Mouse (Mus musculus) cerebellum, adult 2 months (tissue): ENCODE data around the gene Igfbp7. TPM values are rescaled to one million over a fixed set of nuclear protein-coding genes. Genes with fewer than 3 reads are reported as not detected.

Experiments
- DNase-seq, 2 experiments: peaks; one replicate each; pipeline ENCODE4 v3.0.0; 2021
- H3K27ac ChIP-seq: fragments of 200-500 bp; 2 replicates; pipeline ENCODE4 v1.5.1; 2012; ENCODE audit warnings: low read length, control low read depth, inconsistent platforms; ENCODE audit not compliant: insufficient read depth
- H3K27me3 ChIP-seq: fragments of 200-500 bp; 2 replicates; pipeline ENCODE4 v1.6.1; 2012; ENCODE audit warnings: inconsistent platforms, mild to moderate bottlenecking, low read length, moderate library complexity; ENCODE audit not compliant: control insufficient read depth, insufficient read depth
- H3K4me1 ChIP-seq: fragments of 200-500 bp; 2 replicates; pipeline ENCODE4 v1.6.1; 2011; ENCODE audit warnings: low read length; ENCODE audit not compliant: control insufficient read depth, insufficient read depth
- H3K4me3 ChIP-seq: fragments of 200-500 bp; replicated peaks from 2 replicates; pipeline ENCODE3; 2011; ENCODE audit warnings: mild to moderate bottlenecking, low read depth, low read length, control low read depth; ENCODE audit not compliant: insufficient read depth
- CTCF ChIP-seq: fragments of 200-500 bp; IDR thresholded peaks from 2 replicates; pipeline ENCODE4 v1.5.1; 2011; ENCODE audit warnings: low read depth, mild to moderate bottlenecking, control low read depth, low read length, moderate library complexity, borderline replicate concordance; ENCODE audit not compliant: insufficient read depth
- POLR2A ChIP-seq: fragments of 200-500 bp; IDR thresholded peaks from 2 replicates; pipeline ENCODE4 v1.6.1; 2011; ENCODE audit warnings: low read length, control low read depth, borderline replicate concordance; ENCODE audit not compliant: insufficient read depth
- WGBS: fragments of 180-500 bp; shearing (Covaris S2); methylation state at CpG from one replicate; pipeline ENCODE4 v1.1.7; 2018; 5-methylcytosine and 5-hydroxymethylcytosine counted together
- polyA plus RNA-seq: library from polyadenylated mRNA; depleted of rRNA; stranded (reverse); fragments of >200 nt; gene quantifications from 2 replicates; pipeline ENCODE4 v1.2.3, GENCODE M21; 2012

Gene Igfbp7
- polyA plus RNA-seq, 1 experiment, result 82.5 TPM

DNA sequence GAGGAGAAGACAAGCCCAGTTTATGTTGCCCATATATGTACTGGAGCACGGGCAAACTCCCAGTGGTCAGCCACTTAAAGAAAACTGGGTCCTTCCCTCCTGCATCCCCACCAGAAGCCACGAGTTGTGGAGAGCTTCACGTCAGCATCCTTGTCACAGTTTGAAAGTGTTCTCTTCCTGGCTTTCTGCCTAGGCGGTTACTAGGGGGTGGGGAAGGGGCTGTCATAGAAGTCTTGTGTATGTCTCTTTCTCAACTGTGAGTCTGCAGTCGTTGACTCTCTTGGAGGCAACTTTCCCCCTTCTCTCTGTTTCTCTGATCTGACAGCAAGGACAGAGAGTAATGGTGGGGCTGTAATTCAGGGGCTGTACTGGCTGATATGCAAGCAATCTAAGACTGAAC is 5.7 kb downstream of the Igfbp7 start:
- Histone ChIP-seq H3K27me3 (peaks cover 1% of the 10 kb centered on the region; the same call in 1 of the 2 replicates), H3K4me3 (no peak overlapping the region), H3K4me1 (no peaks in the 10 kb centered on the region), H3K27ac (no peak overlapping the region)
- TF ChIP-seq CTCF (no peak), POLR2A (no peak)
- no peak for DNase-seq
- 33% methylated on average over 5 of the region's 5 CpGs for WGBS

DNA sequence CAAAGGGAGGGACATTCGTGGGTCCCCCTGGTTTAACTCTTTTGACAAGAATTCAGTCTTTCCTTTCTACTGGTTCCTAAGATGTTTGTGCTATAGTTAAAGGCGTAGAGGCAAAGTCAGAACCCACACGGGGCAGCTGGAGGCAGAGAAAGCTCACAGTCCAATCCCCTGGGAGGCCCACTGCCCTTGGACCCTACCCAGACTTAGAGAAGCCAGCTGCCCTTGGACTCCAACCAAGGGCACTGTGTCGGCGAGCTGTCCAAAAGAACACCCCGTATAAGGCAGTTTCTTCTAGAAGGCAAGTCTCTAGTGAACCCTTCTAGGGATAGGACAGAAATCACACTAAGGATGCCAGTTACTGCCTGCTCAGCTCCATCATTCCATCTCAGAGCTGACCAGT is 7.0 kb downstream of the Igfbp7 start:
- Histone ChIP-seq H3K4me1 (no peaks in the 10 kb centered on the region), H3K27me3 (peaks cover 1% of the 10 kb centered on the region; the same call in 1 of the 2 replicates), H3K4me3 (no peak overlapping the region), H3K27ac (no peak overlapping the region)
- WGBS, result 8% methylated on average over 6 of the region's 6 CpGs
- TF ChIP-seq POLR2A (no peak), CTCF (no peak)
- no peak for DNase-seq

- Histone ChIP-seq H3K4me1 (no peaks in the 10 kb centered on the region), H3K27ac (no peak overlapping the region), H3K27me3 (no peaks in the 10 kb centered on the region), H3K4me3 (no peak overlapping the region)
- WGBS, result 66% methylated on average over 7 of the region's 7 CpGs
- no peak for DNase-seq
- TF ChIP-seq CTCF (no peak), POLR2A (no peak)
Observed at GRCm38 (mm10) chr5:77400151-77400550, 7.7 kb downstream of the Igfbp7 start.

DNA sequence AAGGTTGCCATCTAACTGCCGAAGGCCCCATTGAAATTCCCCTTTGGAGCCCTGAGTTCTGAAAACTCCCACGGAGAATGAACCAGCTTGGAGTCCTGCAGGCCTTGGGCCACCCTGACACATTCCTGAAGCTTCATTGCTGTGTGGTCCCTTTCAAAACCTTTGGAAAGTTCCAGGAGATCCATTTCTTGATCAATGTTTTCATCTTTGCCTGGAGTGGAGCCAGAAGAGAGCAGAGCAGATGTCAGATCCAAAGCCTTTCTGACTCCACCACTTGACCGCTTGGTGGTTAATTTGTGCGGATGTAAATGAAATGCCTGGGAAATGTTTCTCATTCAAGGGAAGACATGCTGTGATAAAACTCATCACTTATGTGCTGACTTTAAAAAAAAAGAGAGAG is 8.8 kb downstream of the Igfbp7 start:
- no peak for DNase-seq
- WGBS, result 31% methylated on average over 4 of the region's 4 CpGs
- H3K27me3 ChIP-seq, result no peaks in the 10 kb centered on the region
- no peak overlapping the region for H3K4me3 ChIP-seq
- H3K4me1 ChIP-seq, result no peaks in the 10 kb centered on the region
- H3K27ac ChIP-seq, result no peak overlapping the region
- TF ChIP-seq CTCF, result no peak
- no peak for TF ChIP-seq POLR2A

DNA sequence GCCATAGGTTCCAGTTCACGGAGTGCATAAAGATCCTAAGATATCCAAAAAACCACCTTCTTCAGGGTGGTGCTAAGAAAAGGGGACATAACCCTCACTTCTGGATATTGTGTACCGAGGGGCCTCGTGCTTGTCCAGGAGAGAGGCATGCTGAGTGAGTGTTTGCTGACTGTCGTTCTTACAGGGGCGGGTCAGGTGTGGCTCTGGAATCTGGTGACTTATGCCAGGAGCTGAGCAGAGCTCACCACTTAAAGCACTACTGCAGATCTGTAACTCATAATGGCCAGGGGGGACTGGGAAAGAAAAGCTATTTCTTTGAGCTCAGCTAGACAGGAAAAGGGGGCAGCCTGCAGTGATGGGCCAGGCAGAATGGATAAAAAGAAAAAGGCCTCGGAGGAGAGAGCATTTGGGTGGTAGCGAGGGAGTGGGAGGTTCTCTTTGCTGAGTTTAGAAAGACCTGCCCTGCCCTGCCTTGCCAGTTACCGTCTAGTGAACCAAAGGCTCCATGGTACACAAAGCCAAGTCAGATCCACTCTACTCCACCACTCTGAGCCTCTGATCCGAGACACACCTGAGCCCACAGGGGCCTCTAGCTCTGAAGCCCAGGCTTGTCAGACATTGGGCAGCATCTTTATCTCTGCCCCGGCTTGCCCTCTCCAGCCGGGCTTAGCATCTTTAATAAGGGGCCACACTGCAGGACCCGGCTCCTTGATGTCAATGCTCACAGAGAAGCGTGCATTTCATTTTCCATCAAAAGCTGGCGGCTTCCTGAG is 9.4 kb downstream of the Igfbp7 start:
- 48% methylated on average over 14 of the region's 14 CpGs for WGBS
- Histone ChIP-seq H3K27ac (no peak overlapping the region), H3K4me3 (no peak overlapping the region), H3K27me3 (no peaks in the 10 kb centered on the region), H3K4me1 (no peaks in the 10 kb centered on the region)
- DNase-seq, result no peak
- no peak for TF ChIP-seq POLR2A
- TF ChIP-seq CTCF, result no peak

GRCm38 (mm10) chr5:77393990-77394618 is 13.7 kb downstream of the Igfbp7 start:
- Histone ChIP-seq H3K27me3 (no peaks in the 10 kb centered on the region), H3K4me3 (no peak overlapping the region), H3K4me1 (no peaks in the 10 kb centered on the region), H3K27ac (no peak overlapping the region)
- no peak for DNase-seq
- TF ChIP-seq CTCF (no peak), POLR2A (no peak)
- 44% methylated on average over 9 of the region's 9 CpGs for WGBS

DNA sequence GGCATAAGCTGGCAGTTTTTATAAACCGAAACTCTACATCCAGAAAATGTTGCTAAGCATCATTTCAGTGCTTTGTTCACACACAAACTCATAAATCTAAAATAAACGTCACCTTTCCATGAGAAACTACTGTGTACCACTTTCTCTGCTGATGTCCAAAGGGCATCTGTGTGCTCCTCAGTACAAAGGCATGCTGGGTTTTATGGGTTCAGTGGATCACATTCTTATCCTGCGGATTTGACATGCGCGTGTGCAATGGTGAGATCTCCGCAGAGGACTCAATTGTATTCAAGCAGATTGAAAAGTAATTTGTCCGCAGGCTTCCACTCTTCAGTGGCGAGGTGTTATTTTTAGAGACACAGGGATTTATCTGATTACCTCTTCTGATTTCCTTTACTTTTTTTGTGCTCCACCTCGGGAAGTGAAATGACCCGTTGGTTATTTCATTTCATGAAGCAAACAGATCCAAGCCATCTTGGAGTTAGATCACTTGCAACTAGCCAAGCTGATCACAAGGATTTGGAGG is 14.7 kb downstream of the Igfbp7 start:
- DNase-seq, result no peak

GRCm38 (mm10) chr5:77390272-77390671 is 17.6 kb downstream of the Igfbp7 start:
- Histone ChIP-seq H3K4me1 (no peaks in the 10 kb centered on the region), H3K4me3 (no peak overlapping the region), H3K27me3 (no peaks in the 10 kb centered on the region), H3K27ac (no peak overlapping the region)
- WGBS, result 83% methylated on average over 2 of the region's 2 CpGs
- no peak for TF ChIP-seq CTCF
- TF ChIP-seq POLR2A, result no peak
- DNase-seq, result no peak

More for the DNA sequence above, 14.7 kb downstream of the Igfbp7 start:
- Histone ChIP-seq H3K4me3 (no peak overlapping the region), H3K27ac (no peak overlapping the region), H3K4me1 (no peaks in the 10 kb centered on the region), H3K27me3 (no peaks in the 10 kb centered on the region)
- TF ChIP-seq CTCF, result no peak
- TF ChIP-seq POLR2A, result no peak
- WGBS, result 90% methylated on average over 10 of the region's 10 CpGs
